Mouse (Mus musculus) heart, adult 2 months (tissue): ENCODE results near the gene Agbl4.
"Not testable (repeated sequence)": the region's sequence is repeated elsewhere in the genome, so short reads cannot be mapped to it uniquely, and the experiment has no call there.

Experiments
- CTCF ChIP-seq: fragments of 200-600 bp; IDR thresholded peaks from 2 replicates; pipeline ENCODE4 v1.8.1; 2022; ENCODE audit warnings: antibody characterized with exemption, mild to moderate bottlenecking, moderate library complexity
- EP300 ChIP-seq: fragments of 200-500 bp; IDR thresholded peaks from 2 replicates; pipeline ENCODE4 v1.6.1; 2011; ENCODE audit warnings: low read depth, low read length, control low read depth; ENCODE audit not compliant: insufficient read depth
- POLR2A ChIP-seq: fragments of 200-500 bp; IDR thresholded peaks from 2 replicates; pipeline ENCODE4 v1.6.1; 2011; ENCODE audit warnings: mild to moderate bottlenecking, low read depth, low read length, control low read depth; ENCODE audit not compliant: insufficient read depth

DNA sequence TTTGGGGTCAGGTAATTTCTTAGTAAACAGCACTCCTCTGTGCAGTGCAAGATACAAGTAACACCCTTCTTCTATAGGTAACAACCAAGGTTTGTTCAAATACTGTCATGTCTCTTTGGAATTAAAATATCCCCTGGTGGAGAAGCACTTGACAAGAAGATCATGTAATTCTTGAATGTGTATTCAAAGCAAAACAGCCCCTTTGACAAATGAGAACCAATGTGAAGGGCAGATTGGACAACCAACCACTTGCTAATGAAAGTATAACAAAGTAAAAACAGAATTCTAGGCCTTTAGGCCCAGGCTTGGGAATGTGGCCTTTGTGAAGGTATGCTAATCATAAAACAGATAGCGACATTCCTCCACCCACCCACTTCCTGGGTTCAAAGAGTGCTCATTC, 821.6 kb downstream of the Agbl4 start:
- TF ChIP-seq CTCF, POLR2A, EP300: not testable (repeated sequence)
